Mouse (Mus musculus) monocyte, adult 2 months (primary cell): ENCODE results near the gene Mpv17.

Source experiments
- DNase-seq, 2 experiments: peaks; one replicate each; pipeline ENCODE4 v3.0.0; 2022; ENCODE audit warnings: low spot score in 2 of 2, low read depth in 1 of 2

Mpv17 gene

GRCm38 (mm10) chr5:31110781-31111180 lies 43.3 kb downstream of the Mpv17 start:
- DNase-seq: no peak

GRCm38 (mm10) chr5:31108000-31108490 lies 46.0 kb downstream of the Mpv17 start, which contains the start of gene Slc30a3:
TSS of gene Slc30a3 (minus strand) at chr5:31108237.
- no peak for DNase-seq

GRCm38 (mm10) chr5:31105814-31106335 lies 48.2 kb downstream of the Mpv17 start, which contains the start of gene Dnajc5g:
TSS of gene Dnajc5g (plus strand) at chr5:31106285.
- DNase-seq: no peak

GRCm38 (mm10) chr5:31095711-31096480 lies 58.2 kb downstream of the Mpv17 start:
- no peak for DNase-seq

- DNase-seq: peak; percentile 86 to 88
These were observed 59.0 kb downstream of the Mpv17 start for GRCm38 (mm10) chr5:31094799-31095691.

GRCm38 (mm10) chr5:31094100-31094798 lies 59.8 kb downstream of the Mpv17 start:
- no peak for DNase-seq

- DNase-seq: no peak
These were observed 60.7 kb downstream of the Mpv17 start for GRCm38 (mm10) chr5:31093151-31094041.

GRCm38 (mm10) chr5:31092231-31092975 lies 61.6 kb downstream of the Mpv17 start:
- no peak for DNase-seq
